Mouse (Mus musculus) bone marrow macrophage, adult 2 months (primary cell): ENCODE measurements around the gene Col4a1.

Experiments
- CTCF ChIP-seq: IDR thresholded peaks from 2 replicates; pipeline ENCODE4 v1.5.1; 2012; ENCODE audit warnings: low read depth, mild to moderate bottlenecking, low read length, moderate library complexity
- POLR2A ChIP-seq: IDR thresholded peaks from 2 replicates; pipeline ENCODE4 v1.6.1; 2012; ENCODE audit warnings: mild to moderate bottlenecking, low read depth, low read length, borderline replicate concordance

DNA sequence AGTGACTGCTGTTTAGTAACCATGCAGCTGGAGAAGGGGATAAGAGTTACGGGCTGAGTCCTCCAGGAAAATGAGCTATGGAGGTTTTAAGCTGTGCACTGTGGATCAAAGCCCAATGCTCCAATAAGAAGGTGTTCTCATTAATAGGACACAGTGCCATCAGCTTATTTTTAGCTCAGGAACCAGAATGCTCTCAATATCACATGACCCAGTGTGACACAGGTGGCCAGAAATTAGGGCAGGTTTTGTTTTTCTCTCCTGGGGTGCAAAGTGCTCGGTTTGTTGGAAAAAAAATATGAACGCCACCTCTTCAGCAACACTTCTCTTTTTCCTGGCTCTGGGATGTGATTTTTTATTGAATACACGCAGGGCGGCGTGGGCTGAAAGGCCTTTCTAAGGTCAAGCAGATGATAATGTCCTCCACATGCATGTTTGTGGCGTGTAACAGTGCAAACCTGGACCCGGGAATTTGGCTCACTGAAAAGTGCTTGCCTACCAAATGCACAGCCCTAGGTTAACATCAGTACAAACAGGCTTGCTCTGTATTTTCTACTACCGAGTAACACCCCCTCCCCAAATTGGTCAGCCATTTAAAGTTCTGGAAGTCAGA lies 163.3 kb downstream of the Col4a1 start:
- no peak for TF ChIP-seq CTCF
- TF ChIP-seq POLR2A, result no peak
